8 mouse cellular contexts compared by ENCODE assay signal in genomic region chr2:30066046-30066901, GRCm38 (mm10). TPM values are rescaled to one million over a fixed set of nuclear protein-coding genes. Genes with fewer than 3 reads are reported as not detected.
DNase-seq lines count a peak whose midpoint lies in the region; ATAC-seq lines count a peak whose summit lies in the region.

No protein-coding gene starts in this region.

- H3K4me1 ChIP-seq in hindbrain, embryonic 11.5 days (replicated peaks; ENCODE audit: control insufficient read depth, insufficient read depth, low read length) = peaks cover 2% of the 10 kb centered on the region; the same call in 1 of the 2 replicates

- H3K4me2 ChIP-seq in hindbrain, embryonic 11.5 days (replicated peaks; ENCODE audit: low read depth, low read length) = peak overlapping the region; percentile 52

- peak overlapping the region; percentile 100 for H3K9ac ChIP-seq in hindbrain, embryonic 11.5 days (ENCODE audit: low read depth, low read length)

- peaks cover 8% of the 10 kb centered on the region; the same call in 1 of the 2 replicates for H3K36me3 ChIP-seq in hindbrain, embryonic 11.5 days (ENCODE audit: control insufficient read depth, insufficient read depth, low read length)

- H3K27ac ChIP-seq in hindbrain, embryonic 11.5 days (ENCODE audit: low read depth, low read length) = peak overlapping the region; percentile 97

- no peaks in the 10 kb centered on the region for H3K9me3 ChIP-seq in hindbrain, embryonic 11.5 days (ENCODE audit: control insufficient read depth, low read length)

- WGBS in hindbrain, embryonic 11.5 days = 0% methylated on average over 49 of the region's 101 CpGs

- peak; percentile 96 for DNase-seq in NIH3T3 (ENCODE audit: low read depth)
- DNase-seq in cerebellum, adult 9-11 months = peak; percentile 97
- DNase-seq in frontal cortex, adult 2 months (ENCODE audit: extremely low spot score in 1 of 2, low spot score in 1 of 2) = peak; percentile 77 to 90
- peak; percentile 97 for DNase-seq in hindbrain, embryonic 11.5 days (ENCODE audit: low spot score)
- DNase-seq in layer of hippocampus, postnatal 14 days (ENCODE audit: low spot score in 2 of 2) = peak; percentile 87 to 93
- peak; percentile 97 for DNase-seq in lung, postnatal 10 days
- peak; percentile 90 for DNase-seq in ovary, postnatal 14 days (ENCODE audit: low spot score)
- peak; percentile 90 to 91 for DNase-seq in thymus, postnatal 10 days (ENCODE audit: low spot score in 2 of 2)

- peak overlapping the region; percentile 100 for H3K4me3 ChIP-seq in hindbrain, embryonic 11.5 days (ENCODE audit: low read depth, low read length)

- no peaks in the 10 kb centered on the region for H3K27me3 ChIP-seq in hindbrain, embryonic 11.5 days (ENCODE audit: control insufficient read depth, insufficient read depth, low read length)

- peak; percentile 93 for ATAC-seq in hindbrain, embryonic 11.5 days (ENCODE audit: low FRiP score)

RNA-seq across cellular contexts. Expression of gene Set, which starts 9.1 kb away (rescaled TPM):
- 226 and 229 TPM in 2 replicates for polyA plus RNA-seq in frontal cortex, adult 2 months (2012; rRNA removed)
- 688 and 696 TPM in 2 replicates for polyA plus RNA-seq in hindbrain, embryonic 11.5 days (2014; fragmentation: Nextera tagmentation; extraction: Ambion mirVana)
- 100 to 1,000 TPM; 185 to 190 TPM for total RNA-seq in layer of hippocampus, postnatal 14 days (2021)

RNA-seq across cellular contexts. Expression of gene Pkn3, which starts 11.2 kb away (rescaled TPM):
- polyA plus RNA-seq in frontal cortex, adult 2 months (2012; rRNA removed) = 2.0 and 2.7 TPM in 2 replicates
- 4.5 and 5.2 TPM in 2 replicates for polyA plus RNA-seq in hindbrain, embryonic 11.5 days (2014; fragmentation: Nextera tagmentation; extraction: Ambion mirVana)
- 1 to 10 TPM; 1.2 to 2.3 TPM for total RNA-seq in layer of hippocampus, postnatal 14 days (2021)

RNA-seq across cellular contexts. Expression of gene Wdr34, which starts 17.6 kb away (rescaled TPM):
- 52.7 and 54.8 TPM in 2 replicates for polyA plus RNA-seq in frontal cortex, adult 2 months (2012; rRNA removed)
- polyA plus RNA-seq in hindbrain, embryonic 11.5 days (2014; fragmentation: Nextera tagmentation; extraction: Ambion mirVana) = 30.1 and 33.9 TPM in 2 replicates
- 10 to 100 TPM; 38.0 to 38.3 TPM for total RNA-seq in layer of hippocampus, postnatal 14 days (2021)

RNA-seq across cellular contexts. Expression of gene Zdhhc12, which starts 27.2 kb away (rescaled TPM):
- polyA plus RNA-seq in frontal cortex, adult 2 months (2012; rRNA removed) = 20.8 and 21.4 TPM in 2 replicates
- 27.4 and 32.2 TPM in 2 replicates for polyA plus RNA-seq in hindbrain, embryonic 11.5 days (2014; fragmentation: Nextera tagmentation; extraction: Ambion mirVana)
- total RNA-seq in layer of hippocampus, postnatal 14 days (2021) = 10 to 100 TPM; 14.7 TPM

RNA-seq across cellular contexts. Expression of gene Zer1, which starts 58.1 kb away (rescaled TPM):
- 146 and 169 TPM in 2 replicates for polyA plus RNA-seq in frontal cortex, adult 2 months (2012; rRNA removed)
- polyA plus RNA-seq in hindbrain, embryonic 11.5 days (2014; fragmentation: Nextera tagmentation; extraction: Ambion mirVana) = 6.5 and 9.3 TPM in 2 replicates
- total RNA-seq in layer of hippocampus, postnatal 14 days (2021) = 100 to 1,000 TPM; 160 to 173 TPM

Comparison
In these comparisons a context has a peak if more than half of its experiments do, and no peak if none do; other contexts are left out.
1. Peak in every context shown above with its lines: DNase-seq, ATAC-seq, H3K4me3 ChIP-seq and H3K27ac ChIP-seq.